Mouse (Mus musculus) bone marrow, adult 2 months (tissue): ENCODE data around the gene St3gal5. TPM values are rescaled to one million over a fixed set of nuclear protein-coding genes. Genes with fewer than 3 reads are reported as not detected.

ENCODE experiments used
- H3K27ac ChIP-seq: fragments of 200-500 bp; 2 replicates; pipeline ENCODE4 v1.5.1; 2012; ENCODE audit warnings: low read depth, mild to moderate bottlenecking, control low read depth, inconsistent platforms, low read length; ENCODE audit not compliant: control insufficient read depth, poor library complexity, insufficient read depth
- H3K4me1 ChIP-seq: fragments of 200-500 bp; 2 replicates; pipeline ENCODE4 v1.6.1; 2011; ENCODE audit warnings: low read length; ENCODE audit not compliant: control insufficient read depth, insufficient read depth
- H3K4me3 ChIP-seq: fragments of 200-500 bp; replicated peaks from 2 replicates; pipeline ENCODE3; 2011; ENCODE audit warnings: mild to moderate bottlenecking, low read depth, low read length, control low read depth; ENCODE audit not compliant: control insufficient read depth
- CTCF ChIP-seq: fragments of 200-500 bp; IDR thresholded peaks from 2 replicates; pipeline ENCODE4 v1.5.1; 2011; ENCODE audit warnings: low read length, control low read depth; ENCODE audit not compliant: control insufficient read depth, insufficient read depth
- POLR2A ChIP-seq: fragments of 200-500 bp; IDR thresholded peaks from 2 replicates; pipeline ENCODE4 v1.6.1; 2011; ENCODE audit warnings: low read depth, mild to moderate bottlenecking, control low read depth, low read length, borderline replicate concordance; ENCODE audit not compliant: control insufficient read depth
- WGBS: fragments of 180-500 bp; shearing (Covaris S2); methylation state at CpG from one replicate; pipeline ENCODE4 v1.1.7; 2018; 5-methylcytosine and 5-hydroxymethylcytosine counted together
- polyA plus RNA-seq: library from polyadenylated mRNA; stranded (reverse); fragments of >200 nt; gene quantifications from 2 replicates; pipeline ENCODE4 v1.2.4, GENCODE M21; 2011; ENCODE audit warnings: low replicate concordance; ENCODE audit not compliant: missing spikeins, insufficient read depth, insufficient read length

The St3gal5 gene
- polyA plus RNA-seq, 1 experiment: 203 TPM

- Histone ChIP-seq H3K27ac (no peak overlapping the region), H3K4me3 (no peak overlapping the region), H3K4me1 (no peaks in the 10 kb centered on the region)
- 82% methylated on average over 6 of the region's 6 CpGs for WGBS
- TF ChIP-seq CTCF: no peak
- TF ChIP-seq POLR2A: no peak
These were observed 33.7 kb upstream of the St3gal5 start for GRCm38 (mm10) chr6:72063718-72064117.

GRCm38 (mm10) chr6:72065988-72066387, 31.4 kb upstream of the St3gal5 start:
- no peaks in the 10 kb centered on the region for H3K4me1 ChIP-seq

GRCm38 (mm10) chr6:72068436-72068835, 29.0 kb upstream of the St3gal5 start:
- no peak for TF ChIP-seq POLR2A
- TF ChIP-seq CTCF: no peak
- Histone ChIP-seq H3K4me1 (no peaks in the 10 kb centered on the region), H3K27ac (no peak overlapping the region), H3K4me3 (no peak overlapping the region)
- WGBS: 83% methylated on average over 4 of the region's 4 CpGs

More at GRCm38 (mm10) chr6:72065988-72066387, 31.4 kb upstream of the St3gal5 start:
- H3K27ac ChIP-seq: no peak overlapping the region
- TF ChIP-seq CTCF (no peak), POLR2A (no peak)
- WGBS: 66% methylated on average over 10 of the region's 10 CpGs
- H3K4me3 ChIP-seq: no peak overlapping the region

- no peaks in the 10 kb centered on the region for H3K4me1 ChIP-seq
- H3K27ac ChIP-seq: no peak overlapping the region
- 87% methylated on average over 5 of the region's 5 CpGs for WGBS
- no peak overlapping the region for H3K4me3 ChIP-seq
- no peak for TF ChIP-seq CTCF
- no peak for TF ChIP-seq POLR2A
These were observed 26.0 kb upstream of the St3gal5 start for GRCm38 (mm10) chr6:72071281-72071870.

GRCm38 (mm10) chr6:72073781-72074180, 23.6 kb upstream of the St3gal5 start:
- 84% methylated on average over 4 of the region's 4 CpGs for WGBS
- H3K27ac ChIP-seq: no peak overlapping the region
- H3K4me3 ChIP-seq: no peak overlapping the region
- H3K4me1 ChIP-seq: no peaks in the 10 kb centered on the region
- TF ChIP-seq POLR2A (no peak), CTCF (no peak)

- TF ChIP-seq POLR2A (no peak), CTCF (no peak)
- Histone ChIP-seq H3K4me1 (no peaks in the 10 kb centered on the region), H3K27ac (no peak overlapping the region), H3K4me3 (no peak overlapping the region)
- 81% methylated on average over 9 of the region's 9 CpGs for WGBS
These were observed 20.9 kb upstream of the St3gal5 start for GRCm38 (mm10) chr6:72076512-72076911.

- no peak overlapping the region for H3K27ac ChIP-seq
- H3K4me3 ChIP-seq: no peak overlapping the region
- TF ChIP-seq POLR2A (no peak), CTCF (no peak)
- no peaks in the 10 kb centered on the region for H3K4me1 ChIP-seq
- WGBS: 83% methylated on average over 5 of the region's 5 CpGs
These were observed 19.2 kb upstream of the St3gal5 start for GRCm38 (mm10) chr6:72078178-72078577.

- 89% methylated on average over 13 of the region's 13 CpGs for WGBS
- H3K4me3 ChIP-seq: no peak overlapping the region
- TF ChIP-seq CTCF: no peak
- no peak for TF ChIP-seq POLR2A
- no peak overlapping the region for H3K27ac ChIP-seq
- H3K4me1 ChIP-seq: no peaks in the 10 kb centered on the region
These were observed 15.9 kb upstream of the St3gal5 start for GRCm38 (mm10) chr6:72081318-72082024.
